Mouse (Mus musculus) E14TG2a.4 (cell line): Measurements from ENCODE around the gene 0610037L13Rik.

Experiments used
- CTCF ChIP-seq: conservative IDR thresholded peaks from 2 replicates; pipeline ENCODE4 v1.5.1; 2014; ENCODE audit warnings: low read length
- NANOG ChIP-seq: IDR thresholded peaks from 2 replicates; pipeline ENCODE4 v1.6.1; 2014; ENCODE audit warnings: borderline replicate concordance, low read length, mixed read lengths
- POU5F1 ChIP-seq: IDR thresholded peaks from 2 replicates; pipeline ENCODE4 v1.6.1; 2014; ENCODE audit warnings: low read length, borderline replicate concordance

GRCm38 (mm10) chr4:107889731-107890432, at the start of gene 0610037L13Rik:
- TF ChIP-seq CTCF (no peak), NANOG (no peak), POU5F1 (no peak)
